Mouse (Mus musculus) liver, adult 2 months (tissue): ENCODE measurements around the gene Msmp.

Experiments
- CTCF ChIP-seq: fragments of 200-500 bp; IDR thresholded peaks from 2 replicates; pipeline ENCODE4 v1.5.1; 2011; ENCODE audit warnings: low read depth, low read length, control low read depth
- POLR2A ChIP-seq: fragments of 200-500 bp; IDR thresholded peaks from 2 replicates; pipeline ENCODE4 v1.6.1; 2011; ENCODE audit warnings: low read length, control low read depth; ENCODE audit not compliant: insufficient read depth; ENCODE audit errors: extremely low read depth

- TF ChIP-seq POLR2A: no peak
- peak; percentile 59 for TF ChIP-seq CTCF
Observed at GRCm38 (mm10) chr4:43630030-43630581, 45.8 kb upstream of the Msmp start.
